Mouse (Mus musculus): Measurements from ENCODE around the gene Cbfa2t2. TPM values are rescaled to one million over a fixed set of nuclear protein-coding genes. Genes with fewer than 3 reads are reported as not detected.
A peak's percentile ranks its signal among the peaks of the same experiment; 100 is the strongest.

Gene Cbfa2t2
- 10 to 100 TPM in 25 of 26 experiments, 1 to 10 TPM in 1; 8.9 to 65.3 (median 44.3) TPM for total RNA-seq (2018; cell fraction: chromatin; rRNA removed)
- total RNA-seq (2018; cell fraction: cytosol; rRNA removed), result 10 to 100 TPM in 20 of 26 experiments, 1 to 10 TPM in 6; 6.7 to 14.5 (median 11.4) TPM
- 10 to 100 TPM in 23 of 26 experiments, 1 to 10 TPM in 3; 6.0 to 38.0 (median 21.6) TPM for total RNA-seq (2018; cell fraction: nucleus; rRNA removed)
- polyA plus RNA-seq (2018), result 8.0 to 9.7 TPM (median 9.0 TPM) in 3 replicates

- peak within 1 kb of the TSS; percentile 74 for H3K4me3 ChIP-seq (ENCODE audit: inconsistent target)
- under 1% methylated on average over 65 of the region's 70 CpGs for WGBS (ENCODE audit: missing documents)
Observed at GRCm38 (mm10) chr2:154436458-154437190, at the start of gene Cbfa2t2. Gene Cbfa2t2 (plus strand): TSS chr2:154436481.

GRCm38 (mm10) chr2:154390180-154390964 lies 45.9 kb upstream of the Cbfa2t2 start:
- H3K36me3 ChIP-seq (ENCODE audit: inconsistent target), result no peaks in the 10 kb centered on the region
- no peak overlapping the region for H3K27ac ChIP-seq
- H3K79me2 ChIP-seq (ENCODE audit: inconsistent target), result no peaks in the 10 kb centered on the region
- H3K4me3 ChIP-seq (ENCODE audit: inconsistent target), result no peak overlapping the region
- 97% methylated on average over 11 of the region's 11 CpGs for WGBS (ENCODE audit: missing documents)

More at GRCm38 (mm10) chr2:154436458-154437190, at the start of gene Cbfa2t2:
- Histone ChIP-seq H3K79me2 (ENCODE audit: inconsistent target) (peaks cover 50% of the 10 kb centered on the region), H3K27ac (peak within 1 kb of the TSS; percentile 17; the same call in 1 of the 2 replicates), H3K36me3 (ENCODE audit: inconsistent target) (no peaks in the 10 kb centered on the region)

GRCm38 (mm10) chr2:154394602-154395001 lies 41.7 kb upstream of the Cbfa2t2 start:
- 89% methylated on average over 3 of the region's 3 CpGs for WGBS (ENCODE audit: missing documents)
- H3K4me3 ChIP-seq (ENCODE audit: inconsistent target), result no peak overlapping the region
- H3K79me2 ChIP-seq (ENCODE audit: inconsistent target), result no peaks in the 10 kb centered on the region
- H3K27ac ChIP-seq, result no peak overlapping the region
- H3K36me3 ChIP-seq (ENCODE audit: inconsistent target), result no peaks in the 10 kb centered on the region

GRCm38 (mm10) chr2:154396529-154396928 lies 39.8 kb upstream of the Cbfa2t2 start:
- no peaks in the 10 kb centered on the region for H3K79me2 ChIP-seq (ENCODE audit: inconsistent target)
- H3K27ac ChIP-seq, result no peak overlapping the region
- 68% methylated on average over 2 of the region's 2 CpGs for WGBS (ENCODE audit: missing documents)
- no peak overlapping the region for H3K4me3 ChIP-seq (ENCODE audit: inconsistent target)
- no peaks in the 10 kb centered on the region for H3K36me3 ChIP-seq (ENCODE audit: inconsistent target)

- Histone ChIP-seq H3K79me2 (ENCODE audit: inconsistent target) (no peaks in the 10 kb centered on the region), H3K27ac (no peak overlapping the region), H3K36me3 (ENCODE audit: inconsistent target) (no peaks in the 10 kb centered on the region), H3K4me3 (ENCODE audit: inconsistent target) (no peak overlapping the region)
- 92% methylated on average over 7 of the region's 7 CpGs for WGBS (ENCODE audit: missing documents)
Observed at GRCm38 (mm10) chr2:154398267-154398666, 38.0 kb upstream of the Cbfa2t2 start.

GRCm38 (mm10) chr2:154399325-154399724 lies 37.0 kb upstream of the Cbfa2t2 start:
- Histone ChIP-seq H3K4me3 (ENCODE audit: inconsistent target) (no peak overlapping the region), H3K27ac (no peak overlapping the region), H3K36me3 (ENCODE audit: inconsistent target) (no peaks in the 10 kb centered on the region), H3K79me2 (ENCODE audit: inconsistent target) (no peaks in the 10 kb centered on the region)
- 96% methylated on average over 2 of the region's 2 CpGs for WGBS (ENCODE audit: missing documents)

GRCm38 (mm10) chr2:154401976-154402375 lies 34.3 kb upstream of the Cbfa2t2 start:
- Histone ChIP-seq H3K4me3 (ENCODE audit: inconsistent target) (no peak overlapping the region), H3K79me2 (ENCODE audit: inconsistent target) (no peaks in the 10 kb centered on the region), H3K27ac (no peak overlapping the region), H3K36me3 (ENCODE audit: inconsistent target) (no peaks in the 10 kb centered on the region)
- WGBS (ENCODE audit: missing documents), result 7% methylated on average over 1 of the region's 1 CpGs

GRCm38 (mm10) chr2:154402811-154403210 lies 33.5 kb upstream of the Cbfa2t2 start:
- WGBS (ENCODE audit: missing documents), result 78% methylated on average over 7 of the region's 7 CpGs
- Histone ChIP-seq H3K27ac (no peak overlapping the region), H3K4me3 (ENCODE audit: inconsistent target) (no peak overlapping the region), H3K36me3 (ENCODE audit: inconsistent target) (no peaks in the 10 kb centered on the region), H3K79me2 (ENCODE audit: inconsistent target) (no peaks in the 10 kb centered on the region)

- WGBS (ENCODE audit: missing documents), result 62% methylated on average over 5 of the region's 5 CpGs
- no peak overlapping the region for H3K4me3 ChIP-seq (ENCODE audit: inconsistent target)
- H3K27ac ChIP-seq, result no peak overlapping the region
- no peaks in the 10 kb centered on the region for H3K36me3 ChIP-seq (ENCODE audit: inconsistent target)
- no peaks in the 10 kb centered on the region for H3K79me2 ChIP-seq (ENCODE audit: inconsistent target)
Observed at GRCm38 (mm10) chr2:154405447-154405994, 30.8 kb upstream of the Cbfa2t2 start.

GRCm38 (mm10) chr2:154407063-154407642 lies 29.1 kb upstream of the Cbfa2t2 start:
- 44% methylated on average over 10 of the region's 11 CpGs for WGBS (ENCODE audit: missing documents)
- peak overlapping the region; percentile 23; the same call in 1 of the 2 replicates for H3K4me3 ChIP-seq (ENCODE audit: inconsistent target)
- H3K79me2 ChIP-seq (ENCODE audit: inconsistent target), result no peaks in the 10 kb centered on the region
- H3K36me3 ChIP-seq (ENCODE audit: inconsistent target), result no peaks in the 10 kb centered on the region
- H3K27ac ChIP-seq, result no peak overlapping the region

GRCm38 (mm10) chr2:154407643-154408445 lies 28.4 kb upstream of the Cbfa2t2 start, which contains the start of gene Snta1:
Gene Snta1 (minus strand): TSS chr2:154408099.
- WGBS (ENCODE audit: missing documents), result 3% methylated on average over 60 of the region's 84 CpGs
- peak within 1 kb of the TSS; percentile 23; the same call in 1 of the 2 replicates for H3K4me3 ChIP-seq (ENCODE audit: inconsistent target)
- H3K79me2 ChIP-seq (ENCODE audit: inconsistent target), result no peaks in the 10 kb centered on the region
- H3K36me3 ChIP-seq (ENCODE audit: inconsistent target), result no peaks in the 10 kb centered on the region
- H3K27ac ChIP-seq, result no peak within 1 kb of the TSS

- no peak overlapping the region for H3K27ac ChIP-seq
- no peaks in the 10 kb centered on the region for H3K79me2 ChIP-seq (ENCODE audit: inconsistent target)
- no peaks in the 10 kb centered on the region for H3K36me3 ChIP-seq (ENCODE audit: inconsistent target)
- WGBS (ENCODE audit: missing documents), result 58% methylated on average over 2 of the region's 2 CpGs
- no peak overlapping the region for H3K4me3 ChIP-seq (ENCODE audit: inconsistent target)
Observed at GRCm38 (mm10) chr2:154410355-154410754, 25.9 kb upstream of the Cbfa2t2 start.

GRCm38 (mm10) chr2:154412018-154412666 lies 24.1 kb upstream of the Cbfa2t2 start:
- Histone ChIP-seq H3K79me2 (ENCODE audit: inconsistent target) (no peaks in the 10 kb centered on the region), H3K36me3 (ENCODE audit: inconsistent target) (no peaks in the 10 kb centered on the region), H3K4me3 (ENCODE audit: inconsistent target) (no peak overlapping the region), H3K27ac (no peak overlapping the region)
- WGBS (ENCODE audit: missing documents), result 66% methylated on average over 5 of the region's 7 CpGs

Measured in macrophage (primary cell).